Mouse (Mus musculus) left cerebral cortex, adult 11 months (tissue): ENCODE data around the gene Gm13283.
A peak's percentile ranks its signal among the peaks of the same experiment; 100 is the strongest.
"Not testable (repeated sequence)": the region's sequence is repeated elsewhere in the genome, so short reads cannot be mapped to it uniquely, and the experiment has no call there.

Source experiments
- DNase-seq: peaks from one replicate; pipeline ENCODE4 v3.0.0; 2022; ENCODE audit warnings: low spot score

The Gm13283 gene

DNA sequence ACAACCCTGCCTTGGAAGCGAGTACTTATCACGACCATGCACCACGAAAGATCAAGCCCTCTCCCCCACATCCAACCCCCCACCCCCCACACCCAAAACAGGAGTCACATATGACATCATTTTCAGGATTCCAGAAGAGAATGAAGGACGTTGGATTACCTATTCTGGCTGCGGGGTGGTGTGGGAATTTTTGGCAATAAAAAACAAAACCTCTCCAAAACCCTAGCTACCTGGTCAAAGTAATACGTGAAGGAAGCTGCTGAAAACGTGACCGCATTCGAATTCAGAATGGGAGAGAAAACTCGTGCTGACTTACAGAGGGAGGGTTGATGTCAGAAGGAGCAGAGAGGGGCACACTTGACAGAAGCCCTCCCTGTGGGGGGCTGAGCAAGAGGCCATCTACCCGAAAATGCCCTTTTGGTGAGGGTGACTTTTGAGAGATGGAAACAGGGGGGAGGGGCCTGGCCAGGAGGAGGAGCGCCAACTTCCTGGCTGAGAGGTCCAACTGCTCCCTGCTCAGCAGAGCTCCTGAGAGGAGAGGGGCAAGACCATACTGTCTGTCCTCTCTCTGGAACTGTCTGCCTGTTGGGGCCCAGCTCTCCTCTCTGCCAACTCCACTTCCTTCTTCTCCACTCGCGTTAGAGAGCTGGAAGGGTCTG is at the start of gene Gm13283:
Gene Gm13283, plus strand, starts transcription at position 510 of the 659 bp plus-strand sequence.
- DNase-seq, result not testable (repeated sequence)

DNA sequence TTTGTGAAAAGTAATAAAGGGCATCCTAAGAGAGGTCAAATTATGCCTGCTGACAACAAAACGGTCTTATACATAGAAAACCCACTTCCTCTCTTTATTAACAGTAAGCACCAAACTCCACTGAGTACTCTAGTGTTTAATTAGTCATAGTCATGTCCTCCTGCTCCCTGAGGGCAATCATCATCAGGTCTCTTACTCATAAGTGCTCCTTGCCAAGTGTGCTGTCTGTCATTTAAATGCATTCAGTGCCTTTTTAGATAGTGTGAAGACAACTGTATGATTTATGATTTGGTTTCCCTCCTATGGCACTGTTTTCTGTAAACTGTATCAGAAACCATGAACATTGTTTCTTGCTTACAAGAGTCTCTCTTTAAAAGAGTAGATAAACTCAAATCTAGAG is 45.6 kb upstream of the Gm13283 start:
- DNase-seq, result no peak

DNA sequence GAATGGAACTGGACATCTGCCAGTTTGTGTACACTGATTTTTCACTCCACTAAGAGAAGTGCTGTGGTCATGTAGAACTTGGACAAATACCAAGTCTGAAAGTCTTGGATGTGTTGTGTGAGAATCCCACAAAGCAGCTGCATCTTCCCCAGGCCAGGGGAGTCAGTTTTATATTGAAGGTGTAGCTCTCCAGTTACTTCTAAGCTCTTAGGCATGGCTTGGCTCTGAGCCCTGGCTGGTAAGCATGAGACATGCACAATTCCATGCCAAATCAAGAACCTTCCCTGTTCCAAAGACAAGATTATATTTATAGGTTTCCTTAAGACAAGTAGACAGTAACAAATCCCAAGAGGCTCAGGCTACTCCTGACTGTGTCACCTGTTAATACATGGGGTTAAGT is 44.9 kb upstream of the Gm13283 start:
- no peak for DNase-seq

DNA sequence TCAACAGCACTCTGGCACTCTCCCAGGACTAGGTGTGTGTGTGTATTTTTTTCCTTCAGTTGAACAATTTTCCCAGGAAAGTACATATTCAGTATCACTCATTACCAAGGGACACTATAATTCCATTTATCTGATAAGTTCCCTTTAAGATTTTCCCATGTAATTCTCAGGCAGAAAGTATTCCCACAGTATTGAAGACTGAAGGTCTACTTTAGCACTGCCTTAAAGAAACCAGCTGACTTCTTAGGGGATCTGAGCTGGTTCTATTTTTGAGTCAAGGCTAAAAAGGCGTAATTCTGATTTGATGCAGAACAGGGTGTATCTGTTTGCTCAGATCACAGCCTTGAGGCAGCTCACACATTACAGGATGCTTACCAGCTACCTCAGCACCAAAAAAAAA is 41.2 kb upstream of the Gm13283 start:
- no peak for DNase-seq

DNA sequence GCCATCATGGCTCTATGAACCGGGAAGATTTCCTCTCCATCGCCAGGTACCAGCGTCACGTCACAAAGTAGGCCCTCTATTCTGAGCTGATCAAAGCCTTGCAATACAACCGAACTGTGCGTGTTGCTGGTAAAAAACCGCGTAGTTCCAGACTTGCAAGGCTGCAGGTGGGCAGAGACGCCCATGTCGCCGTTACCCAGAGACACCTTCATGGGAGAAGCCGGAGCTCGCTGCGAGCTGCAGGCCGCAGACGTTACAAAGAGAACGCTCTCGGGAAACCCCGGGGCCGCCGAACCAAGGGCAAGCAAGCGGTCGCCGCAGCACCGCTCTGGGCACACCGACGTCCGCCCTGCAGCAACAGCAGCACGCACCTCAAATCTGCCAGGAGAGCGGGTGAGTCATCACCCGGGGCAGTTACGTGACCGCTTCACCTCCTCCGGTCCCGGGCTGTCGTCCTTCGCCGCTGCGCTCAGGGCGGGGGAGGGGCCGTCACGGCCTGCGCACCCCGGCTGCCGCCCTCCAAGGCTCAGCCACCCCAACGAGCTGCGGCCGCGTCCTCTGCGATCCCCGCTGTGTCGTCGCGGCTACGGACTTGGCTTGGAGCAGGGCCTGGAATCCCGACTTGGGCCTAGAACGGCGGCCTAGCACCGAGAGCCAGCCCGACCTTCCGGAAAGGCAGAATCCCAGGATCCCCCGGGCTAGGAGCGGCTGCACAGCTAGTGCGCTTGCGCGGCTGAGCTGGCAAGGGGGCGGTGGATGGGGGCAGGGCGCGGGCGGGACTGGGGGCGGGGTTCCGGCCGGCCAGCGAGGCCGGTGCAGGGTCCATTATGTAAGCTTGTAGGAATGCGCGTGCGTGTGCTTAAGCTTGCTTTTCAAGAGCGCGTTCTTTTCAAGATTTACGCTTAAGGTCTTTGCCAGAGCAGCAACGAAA is 37.9 kb upstream of the Gm13283 start, which contains the start of the genes Gm26566 and Klhl9:
Gene Gm26566, plus strand, starts transcription at position 15 of the 931 bp plus-strand sequence.
Gene Klhl9, minus strand, starts transcription at position 675 of the 931 bp plus-strand sequence.
- DNase-seq, result peak; percentile 76

DNA sequence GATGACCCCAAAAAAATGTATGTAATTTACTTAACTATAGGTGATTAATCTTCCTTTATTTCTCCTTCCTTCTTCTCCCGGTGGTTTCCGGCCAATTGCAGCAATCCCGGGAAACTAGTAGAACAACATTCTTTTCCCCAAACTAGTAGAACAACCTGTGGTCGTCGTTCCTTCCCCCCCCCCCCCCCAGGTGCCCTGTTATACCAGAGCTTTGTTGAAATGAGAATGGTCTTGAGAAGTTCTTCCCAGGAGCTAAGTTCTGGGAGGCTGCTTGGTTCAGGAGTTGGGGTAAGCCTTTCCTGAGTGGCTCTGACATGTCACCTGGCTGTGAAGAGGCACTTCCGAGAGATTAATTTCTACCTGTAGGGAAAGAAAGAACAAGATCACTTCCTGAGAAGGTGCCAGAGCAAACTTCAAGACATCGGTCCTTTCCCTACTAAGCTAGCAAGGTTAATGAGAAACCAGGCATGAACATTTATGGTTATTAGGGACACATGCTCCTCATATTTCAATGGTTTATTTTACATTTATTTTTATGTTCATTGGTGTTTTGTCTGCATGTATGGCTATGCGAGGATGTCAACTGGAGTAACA is 36.3 kb upstream of the Gm13283 start:
- no peak for DNase-seq

- DNase-seq, result no peak
Measured at GRCm38 (mm10) chr4:88726727-88727126, 33.2 kb upstream of the Gm13283 start.

DNA sequence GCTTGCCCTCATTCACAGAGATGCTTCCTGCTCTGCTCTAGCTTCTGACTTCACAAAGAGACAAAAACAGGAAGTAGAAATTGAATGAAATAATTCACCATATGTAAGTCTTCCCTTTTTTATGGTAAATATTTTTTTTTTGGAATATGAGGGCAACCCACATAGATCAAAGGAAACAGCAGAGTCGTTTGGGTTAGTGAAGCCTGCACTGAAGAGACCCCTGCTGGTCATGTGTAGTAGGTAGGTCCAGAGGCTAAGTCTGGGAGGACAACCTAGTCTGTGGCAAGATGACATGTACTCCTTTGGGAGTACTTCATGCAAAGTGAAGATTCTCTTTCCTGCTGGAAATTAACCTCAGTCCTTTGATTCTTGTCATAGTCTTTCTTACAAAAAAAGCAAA is 32.6 kb upstream of the Gm13283 start:
- no peak for DNase-seq

- no peak for DNase-seq
Measured at GRCm38 (mm10) chr4:88738480-88738879, 21.4 kb upstream of the Gm13283 start.

DNA sequence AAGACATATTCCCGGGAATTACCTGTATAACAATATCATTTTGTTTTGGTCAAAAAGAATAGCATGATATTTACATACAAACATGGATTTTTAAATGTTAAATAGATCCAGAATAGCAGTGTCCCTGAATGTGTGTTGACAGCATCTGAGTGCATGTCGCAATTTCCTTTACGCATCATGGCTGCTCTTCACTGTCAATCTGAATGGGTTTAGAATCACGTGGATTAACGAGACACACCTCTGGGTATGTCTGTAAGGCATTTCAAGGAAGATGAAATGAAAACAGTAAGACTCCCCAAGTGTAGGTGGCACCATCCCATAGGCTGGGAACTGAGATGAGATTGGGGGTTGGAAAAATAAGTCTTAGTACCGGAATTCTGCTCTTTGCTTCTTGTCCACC is 20.9 kb upstream of the Gm13283 start:
- DNase-seq, result no peak

- no peak for DNase-seq
Measured at GRCm38 (mm10) chr4:88741426-88741825, 18.5 kb upstream of the Gm13283 start.

- no peak for DNase-seq
Measured at GRCm38 (mm10) chr4:88742771-88743371, 17.0 kb upstream of the Gm13283 start.

- DNase-seq, result no peak
Measured at GRCm38 (mm10) chr4:88744207-88744606, 15.7 kb upstream of the Gm13283 start.

DNA sequence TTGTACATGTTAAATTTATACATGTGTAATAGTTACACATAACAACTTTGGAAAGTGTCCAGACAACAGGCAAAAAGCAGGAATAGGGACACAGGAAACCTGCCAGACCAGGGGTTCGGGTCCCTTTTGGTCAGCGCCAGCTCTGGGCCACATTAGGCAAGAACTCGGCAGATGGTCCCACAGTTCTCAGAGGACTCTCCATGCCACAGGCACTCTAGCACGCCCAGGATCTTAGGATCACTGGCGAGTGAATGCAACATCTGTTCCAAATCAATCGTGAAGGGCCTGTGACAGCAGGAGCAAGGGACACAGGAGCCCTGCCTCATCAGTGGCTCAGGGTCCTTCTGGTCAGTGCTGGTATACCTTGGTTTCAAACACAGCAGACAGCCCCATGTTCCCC is 10.0 kb upstream of the Gm13283 start:
- no peak for DNase-seq

DNA sequence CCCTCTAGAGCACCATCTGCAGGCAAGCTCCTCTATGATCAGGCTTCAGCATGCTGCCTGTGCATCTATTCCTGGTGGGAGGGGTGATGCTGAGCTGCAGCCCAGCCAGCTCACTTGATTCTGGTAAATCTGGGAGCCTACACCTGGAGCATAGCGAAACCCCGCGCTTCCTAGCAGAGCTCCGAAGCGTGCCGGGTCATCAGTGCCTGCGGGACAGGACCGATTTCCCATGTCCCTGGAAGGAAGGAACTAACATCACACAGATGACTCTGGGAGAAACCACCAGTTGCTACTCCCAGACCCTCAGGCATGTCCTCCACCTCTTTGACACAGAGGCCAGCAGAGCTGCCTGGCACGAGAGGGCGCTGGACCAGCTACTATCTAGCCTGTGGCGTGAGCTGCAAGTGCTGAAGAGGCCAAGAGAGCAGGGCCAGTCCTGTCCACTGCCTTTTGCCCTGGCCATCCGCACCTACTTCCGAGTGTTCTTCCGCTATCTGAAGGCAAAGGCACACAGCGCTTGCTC is 5.0 kb upstream of the Gm13283 start, which contains the start of gene Gm13271:
Gene Gm13271, plus strand, starts transcription at position 51 of the 523 bp plus-strand sequence.
- peak; percentile 61 for DNase-seq

DNA sequence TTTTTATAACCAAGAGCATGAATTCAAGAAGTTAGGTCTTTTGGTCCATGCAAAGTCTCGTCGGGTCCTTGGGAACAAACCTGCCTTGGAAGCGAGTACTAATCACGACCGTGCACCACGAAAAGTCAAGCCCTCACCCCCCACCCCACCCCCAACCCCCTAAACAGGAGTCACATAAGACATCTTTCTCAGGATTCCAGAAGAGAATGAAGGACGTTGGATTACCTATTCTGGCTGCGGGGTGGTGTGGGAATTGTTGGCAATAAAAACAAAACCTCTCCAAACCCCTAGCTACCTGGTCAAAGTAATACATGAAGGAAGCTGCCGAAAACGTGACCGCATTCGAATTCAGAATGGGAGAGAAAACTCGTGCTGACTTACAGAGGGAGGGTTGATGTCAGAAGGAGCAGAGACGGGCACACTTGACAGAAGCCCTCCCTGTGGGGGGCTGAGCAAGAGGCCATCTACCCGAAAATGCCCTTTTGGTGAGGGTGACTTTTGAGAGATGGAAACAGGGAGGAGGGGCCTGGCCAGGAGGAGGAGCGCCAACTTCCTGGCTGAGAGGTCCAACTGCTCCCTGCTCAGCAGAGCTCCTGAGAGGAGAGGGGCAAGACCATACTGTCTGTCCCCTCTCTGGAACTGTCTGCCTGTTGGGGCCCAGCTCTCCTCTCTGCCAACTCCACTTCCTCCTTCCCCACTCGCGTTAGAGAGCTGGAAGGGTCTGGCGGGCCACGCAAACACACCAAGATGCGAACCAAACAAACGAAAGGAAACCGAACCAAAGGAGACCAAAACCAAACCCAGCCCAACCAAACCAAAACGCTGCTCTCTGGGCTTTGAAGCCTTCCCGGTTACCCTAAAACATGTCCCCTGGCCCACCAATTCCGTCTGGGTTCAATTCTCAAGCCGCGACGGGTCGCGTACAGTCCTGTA is 3.1 kb upstream of the Gm13283 start:
- DNase-seq, result not testable (repeated sequence)

DNA sequence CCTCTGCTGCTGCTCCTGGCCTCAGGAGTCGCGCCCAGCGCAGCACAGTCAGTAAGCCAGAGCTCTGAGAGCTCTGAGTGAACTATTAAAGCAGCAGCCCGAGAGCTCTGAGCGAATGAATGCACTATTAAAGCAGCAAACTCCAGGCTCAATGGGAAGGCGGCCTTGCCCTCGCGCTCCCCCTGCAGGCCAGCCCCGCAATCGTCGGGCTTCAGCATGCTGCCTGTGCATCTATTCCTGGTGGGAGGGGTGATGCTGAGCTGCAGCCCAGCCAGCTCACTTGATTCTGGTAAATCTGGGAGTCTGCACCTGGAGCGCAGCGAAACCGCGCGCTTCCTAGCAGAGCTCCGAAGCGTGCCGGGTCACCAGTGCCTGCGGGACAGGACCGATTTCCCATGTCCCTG is 2.3 kb upstream of the Gm13283 start:
- peak; percentile 89 for DNase-seq

GRCm38 (mm10) chr4:88758751-88759150 is 1.2 kb upstream of the Gm13283 start:
- DNase-seq, result not testable (repeated sequence)

DNA sequence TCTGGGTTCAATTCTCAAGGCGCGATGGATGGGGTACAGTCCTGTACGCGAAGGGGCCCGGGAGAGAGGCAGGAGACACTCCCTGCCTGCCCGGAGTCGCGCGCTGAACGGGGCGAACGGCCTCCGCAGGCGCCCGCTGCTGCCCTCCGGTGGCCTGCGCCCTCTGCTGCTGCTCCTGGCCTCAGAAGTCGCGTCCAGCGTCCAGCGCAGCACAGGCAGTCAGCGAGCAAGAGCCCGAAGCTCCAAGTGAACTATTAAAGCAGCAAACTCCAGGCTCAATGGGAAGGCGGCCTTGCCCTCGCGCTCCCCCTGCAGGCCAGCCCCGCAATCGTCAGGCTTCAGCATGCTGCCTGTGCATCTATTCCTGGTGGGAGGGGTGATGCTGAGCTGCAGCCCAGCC is 512 bp downstream of the Gm13283 start:
- DNase-seq, result not testable (repeated sequence)

- peak; percentile 67 for DNase-seq
Measured at GRCm38 (mm10) chr4:88761776-88762175, 1.9 kb downstream of the Gm13283 start.

GRCm38 (mm10) chr4:88762341-88762740 is 2.4 kb downstream of the Gm13283 start:
- DNase-seq, result not testable (repeated sequence)
